Mouse (Mus musculus): Measurements from ENCODE around the gene Ccl17. TPM values are rescaled to one million over a fixed set of nuclear protein-coding genes. Genes with fewer than 3 reads are reported as not detected.
A peak's percentile ranks its signal among the peaks of the same experiment; 100 is the strongest.

Ccl17 gene
- polyA plus RNA-seq, 1 experiment, result not detected

GRCm38 (mm10) chr8:94776346-94776745 lies 33.9 kb upstream of the Ccl17 start:
- DNase-seq (ENCODE audit: low read depth in 1 of 2, low spot score in 2 of 2), result no peak
- H3K4me1 ChIP-seq (ENCODE audit: control insufficient read depth, insufficient read depth, insufficient read length), result peaks cover 13% of the 10 kb centered on the region; the same call in 1 of the 2 replicates
- TF ChIP-seq POLR2A (IDR thresholded peaks at IDR 0.05; ENCODE audit: low read depth, low read length), result no peak
- TF ChIP-seq CTCF (IDR thresholded peaks at IDR 0.05; ENCODE audit: extremely low read depth, insufficient read depth, insufficient read length, insufficient replicate concordance), result no peak
- no peaks in the 10 kb centered on the region for H3K36me3 ChIP-seq (ENCODE audit: control insufficient read depth, insufficient read depth, low read length)
- H3K4me3 ChIP-seq (ENCODE audit: extremely low read depth, insufficient read depth, insufficient read length), result no peak overlapping the region
- H3K27me3 ChIP-seq (ENCODE audit: control insufficient read depth, insufficient read depth, low read length), result peaks cover 7% of the 10 kb centered on the region; the same call in 1 of the 2 replicates
- WGBS, result 87% methylated on average over 2 of the region's 2 CpGs
- no peak overlapping the region for H3K27ac ChIP-seq (ENCODE audit: insufficient read depth, low read length)

DNA sequence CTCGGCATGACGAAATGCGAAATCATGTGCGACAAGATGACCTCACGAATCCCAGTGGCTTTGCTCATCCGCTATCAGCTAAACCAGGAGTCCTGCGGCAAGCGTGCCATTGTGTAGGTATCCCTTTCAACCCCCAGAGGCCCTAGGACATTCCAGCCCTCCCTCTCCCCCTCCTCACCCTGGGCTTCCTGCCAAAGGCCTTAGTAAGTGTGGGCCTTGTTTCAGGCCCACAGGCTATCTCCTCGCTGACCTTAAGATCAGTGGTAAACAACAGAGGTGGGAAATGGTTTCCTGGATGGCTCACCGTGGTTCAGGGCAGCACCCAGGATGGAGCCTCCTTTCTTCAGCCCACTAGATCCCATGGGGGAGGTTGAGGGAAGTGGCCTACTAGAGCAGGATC lies 32.2 kb upstream of the Ccl17 start:
- no peak overlapping the region for H3K4me3 ChIP-seq (ENCODE audit: extremely low read depth, insufficient read depth, insufficient read length)
- 81% methylated on average over 10 of the region's 10 CpGs for WGBS

GRCm38 (mm10) chr8:94778473-94778872 lies 31.8 kb upstream of the Ccl17 start:
- no peak for TF ChIP-seq POLR2A (IDR thresholded peaks at IDR 0.05; ENCODE audit: low read depth, low read length)
- Histone ChIP-seq H3K4me3 (ENCODE audit: extremely low read depth, insufficient read depth, insufficient read length) (no peak overlapping the region), H3K27me3 (ENCODE audit: control insufficient read depth, insufficient read depth, low read length) (no peaks in the 10 kb centered on the region), H3K36me3 (ENCODE audit: control insufficient read depth, insufficient read depth, low read length) (no peaks in the 10 kb centered on the region), H3K4me1 (ENCODE audit: control insufficient read depth, insufficient read depth, insufficient read length) (peaks cover 13% of the 10 kb centered on the region; the same call in 1 of the 2 replicates), H3K27ac (ENCODE audit: insufficient read depth, low read length) (no peak overlapping the region)
- no peak for DNase-seq (ENCODE audit: low read depth in 1 of 2, low spot score in 2 of 2)
- WGBS, result 13% methylated on average over 5 of the region's 5 CpGs

More for the DNA sequence above, 32.2 kb upstream of the Ccl17 start:
- Histone ChIP-seq H3K27me3 (ENCODE audit: control insufficient read depth, insufficient read depth, low read length) (no peaks in the 10 kb centered on the region), H3K4me1 (ENCODE audit: control insufficient read depth, insufficient read depth, insufficient read length) (peaks cover 13% of the 10 kb centered on the region; the same call in 1 of the 2 replicates), H3K27ac (ENCODE audit: insufficient read depth, low read length) (no peak overlapping the region), H3K36me3 (ENCODE audit: control insufficient read depth, insufficient read depth, low read length) (no peaks in the 10 kb centered on the region)
- no peak for DNase-seq (ENCODE audit: low read depth in 1 of 2, low spot score in 2 of 2)
- TF ChIP-seq CTCF (IDR thresholded peaks at IDR 0.05; ENCODE audit: extremely low read depth, insufficient read depth, insufficient read length, insufficient replicate concordance) (no peak), POLR2A (IDR thresholded peaks at IDR 0.05; ENCODE audit: low read depth, low read length) (no peak)

GRCm38 (mm10) chr8:94778895-94779533 lies 31.2 kb upstream of the Ccl17 start:
- TF ChIP-seq CTCF (IDR thresholded peaks at IDR 0.05; ENCODE audit: extremely low read depth, insufficient read depth, insufficient read length, insufficient replicate concordance) (no peak), POLR2A (IDR thresholded peaks at IDR 0.05; ENCODE audit: low read depth, low read length) (no peak)
- Histone ChIP-seq H3K4me1 (ENCODE audit: control insufficient read depth, insufficient read depth, insufficient read length) (peaks cover 13% of the 10 kb centered on the region; the same call in 1 of the 2 replicates), H3K27me3 (ENCODE audit: control insufficient read depth, insufficient read depth, low read length) (no peaks in the 10 kb centered on the region), H3K4me3 (ENCODE audit: extremely low read depth, insufficient read depth, insufficient read length) (no peak overlapping the region), H3K27ac (ENCODE audit: insufficient read depth, low read length) (no peak overlapping the region), H3K36me3 (ENCODE audit: control insufficient read depth, insufficient read depth, low read length) (no peaks in the 10 kb centered on the region)
- WGBS, result 11% methylated on average over 10 of the region's 10 CpGs
- peak in 1 of 2 experiments; percentile 14 for DNase-seq (ENCODE audit: low read depth in 1 of 2, low spot score in 2 of 2)

DNA sequence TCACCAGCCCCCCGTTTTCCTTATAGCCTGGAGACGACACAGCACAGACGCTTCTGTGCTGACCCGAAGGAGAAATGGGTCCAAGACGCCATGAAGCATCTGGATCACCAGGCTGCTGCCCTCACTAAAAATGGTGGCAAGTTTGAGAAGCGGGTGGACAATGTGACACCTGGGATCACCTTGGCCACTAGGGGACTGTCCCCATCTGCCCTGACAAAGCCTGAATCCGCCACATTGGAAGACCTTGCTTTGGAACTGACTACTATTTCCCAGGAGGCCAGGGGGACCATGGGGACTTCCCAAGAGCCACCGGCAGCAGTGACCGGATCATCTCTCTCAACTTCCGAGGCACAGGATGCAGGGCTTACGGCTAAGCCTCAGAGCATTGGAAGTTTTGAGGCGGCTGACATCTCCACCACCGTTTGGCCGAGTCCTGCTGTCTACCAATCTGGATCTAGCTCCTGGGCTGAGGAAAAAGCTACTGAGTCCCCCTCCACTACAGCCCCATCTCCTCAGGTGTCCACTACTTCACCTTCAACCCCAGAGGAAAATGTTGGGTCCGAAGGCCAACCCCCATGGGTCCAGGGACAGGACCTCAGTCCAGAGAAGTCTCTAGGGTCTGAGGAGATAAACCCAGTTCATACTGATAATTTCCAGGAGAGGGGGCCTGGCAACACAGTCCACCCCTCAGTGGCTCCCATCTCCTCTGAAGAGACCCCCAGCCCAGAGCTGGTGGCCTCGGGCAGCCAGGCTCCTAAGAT lies 30.5 kb upstream of the Ccl17 start:
- Histone ChIP-seq H3K4me3 (ENCODE audit: extremely low read depth, insufficient read depth, insufficient read length) (no peak overlapping the region), H3K27me3 (ENCODE audit: control insufficient read depth, insufficient read depth, low read length) (no peaks in the 10 kb centered on the region), H3K36me3 (ENCODE audit: control insufficient read depth, insufficient read depth, low read length) (no peaks in the 10 kb centered on the region), H3K27ac (ENCODE audit: insufficient read depth, low read length) (no peak overlapping the region), H3K4me1 (ENCODE audit: control insufficient read depth, insufficient read depth, insufficient read length) (peaks cover 13% of the 10 kb centered on the region; the same call in 1 of the 2 replicates)
- 78% methylated on average over 16 of the region's 16 CpGs for WGBS
- TF ChIP-seq POLR2A (IDR thresholded peaks at IDR 0.05; ENCODE audit: low read depth, low read length) (no peak), CTCF (IDR thresholded peaks at IDR 0.05; ENCODE audit: extremely low read depth, insufficient read depth, insufficient read length, insufficient replicate concordance) (no peak)
- DNase-seq (ENCODE audit: low read depth in 1 of 2, low spot score in 2 of 2), result no peak

DNA sequence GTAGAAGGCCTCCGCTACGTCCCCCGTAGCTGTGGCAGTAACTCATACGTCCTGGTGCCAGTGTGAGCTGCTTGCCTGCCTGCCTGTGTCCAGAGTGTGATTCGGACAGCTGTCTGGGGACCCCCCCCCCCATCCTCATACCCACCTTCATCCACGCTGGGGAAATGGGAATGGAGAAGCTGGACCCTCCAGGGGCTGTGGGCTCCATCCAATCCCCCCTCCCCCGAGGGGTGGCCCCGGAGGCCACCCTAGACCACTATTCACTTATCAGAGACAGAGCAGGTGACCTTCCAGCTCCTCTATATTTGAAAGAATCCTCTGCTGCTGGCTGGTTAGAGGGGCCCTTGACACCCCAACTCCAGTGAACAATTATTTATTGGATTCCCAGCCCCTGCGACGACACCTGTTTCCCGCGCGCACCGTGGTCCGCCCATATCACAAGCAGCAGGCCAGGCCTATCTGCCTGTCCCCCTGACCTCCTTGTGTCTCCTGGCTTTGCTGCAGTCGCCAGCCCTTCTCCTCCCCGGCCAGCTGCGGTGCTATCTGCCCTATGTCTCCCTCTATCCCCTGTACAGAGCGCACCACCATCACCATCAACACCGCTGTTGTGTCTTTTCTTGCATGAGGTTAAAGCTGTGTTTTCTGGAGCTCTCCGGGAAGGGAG lies 29.6 kb upstream of the Ccl17 start:
- WGBS, result 92% methylated on average over 21 of the region's 21 CpGs
- H3K27me3 ChIP-seq (ENCODE audit: control insufficient read depth, insufficient read depth, low read length), result no peaks in the 10 kb centered on the region
- peaks cover 13% of the 10 kb centered on the region; the same call in 1 of the 2 replicates for H3K4me1 ChIP-seq (ENCODE audit: control insufficient read depth, insufficient read depth, insufficient read length)
- no peaks in the 10 kb centered on the region for H3K36me3 ChIP-seq (ENCODE audit: control insufficient read depth, insufficient read depth, low read length)
- no peak for DNase-seq (ENCODE audit: low read depth in 1 of 2, low spot score in 2 of 2)
- H3K27ac ChIP-seq (ENCODE audit: insufficient read depth, low read length), result no peak overlapping the region
- TF ChIP-seq POLR2A (IDR thresholded peaks at IDR 0.05; ENCODE audit: low read depth, low read length), result no peak
- no peak for TF ChIP-seq CTCF (IDR thresholded peaks at IDR 0.05; ENCODE audit: extremely low read depth, insufficient read depth, insufficient read length, insufficient replicate concordance)
- no peak overlapping the region for H3K4me3 ChIP-seq (ENCODE audit: extremely low read depth, insufficient read depth, insufficient read length)
